Mouse (Mus musculus) stomach, postnatal 0 days (tissue): ENCODE results near the gene Olfr1441.
A peak's percentile ranks its signal among the peaks of the same experiment; 100 is the strongest.

Experiments
- CTCF ChIP-seq: IDR thresholded peaks from 2 replicates; pipeline ENCODE4 v1.5.1; 2016; ENCODE audit warnings: antibody characterized with exemption, low read depth, mild to moderate bottlenecking, moderate library complexity
- EP300 ChIP-seq: optimal IDR thresholded peaks from 2 replicates; pipeline ENCODE3; 2016; ENCODE audit warnings: antibody characterized with exemption

DNA sequence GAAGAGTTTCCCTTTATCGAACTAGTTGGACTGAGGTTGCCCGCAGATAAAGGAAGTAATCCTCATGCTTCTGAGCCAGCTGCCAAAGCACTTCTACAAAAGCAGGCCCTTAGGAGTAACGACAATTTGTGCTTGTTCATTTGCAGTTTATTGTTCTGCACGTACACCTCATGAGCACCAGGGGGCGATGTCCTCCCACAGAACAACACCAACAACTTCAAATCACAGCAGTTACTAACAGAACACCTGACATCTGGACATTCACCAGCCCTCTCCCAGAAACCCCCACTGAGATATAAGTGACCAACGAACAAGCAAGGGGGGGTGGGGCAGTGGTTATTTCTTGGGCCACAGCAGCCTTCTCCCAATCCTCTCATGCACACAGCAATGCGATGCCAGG, 49.0 kb downstream of the Olfr1441 start:
- TF ChIP-seq CTCF (peak; percentile 96), EP300 (no peak)
